Mouse (Mus musculus) cortical plate, adult 2 months (tissue): ENCODE measurements around the gene Sh3gl1.

Source experiments
- CTCF ChIP-seq: fragments of 200-500 bp; IDR thresholded peaks from 2 replicates; pipeline ENCODE4 v1.5.1; 2011; ENCODE audit warnings: mild to moderate bottlenecking, control low read depth, low read length; ENCODE audit not compliant: insufficient read depth; ENCODE audit errors: extremely low read depth
- POLR2A ChIP-seq: fragments of 200-500 bp; IDR thresholded peaks from 2 replicates; pipeline ENCODE4 v1.6.1; 2011; ENCODE audit warnings: mild to moderate bottlenecking, low read length, control low read depth; ENCODE audit not compliant: insufficient read depth; ENCODE audit errors: extremely low read depth

DNA sequence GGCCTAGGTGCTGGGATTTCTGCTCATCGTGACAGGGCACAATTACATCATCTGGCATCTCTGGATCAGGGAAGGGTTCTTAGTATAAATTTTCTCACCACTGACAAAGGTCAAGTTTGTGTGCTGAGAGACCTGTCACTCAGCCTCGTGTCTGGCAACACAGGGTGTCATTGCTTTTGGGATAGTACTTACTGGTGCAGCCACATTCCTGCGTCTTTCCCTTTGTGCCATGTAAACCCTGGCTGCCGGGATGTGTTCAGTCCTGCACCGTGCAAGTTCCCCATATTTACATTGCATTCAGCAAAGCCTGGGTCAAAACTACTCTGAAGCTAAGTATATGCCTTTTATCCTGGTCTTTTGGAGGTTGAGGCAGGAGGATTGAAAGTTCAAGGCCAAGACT lies 14.9 kb upstream of the Sh3gl1 start:
- no peak for TF ChIP-seq POLR2A
- TF ChIP-seq CTCF = no peak
